ENCODE assay signal across 9 mouse cellular contexts in the genomic region with DNA sequence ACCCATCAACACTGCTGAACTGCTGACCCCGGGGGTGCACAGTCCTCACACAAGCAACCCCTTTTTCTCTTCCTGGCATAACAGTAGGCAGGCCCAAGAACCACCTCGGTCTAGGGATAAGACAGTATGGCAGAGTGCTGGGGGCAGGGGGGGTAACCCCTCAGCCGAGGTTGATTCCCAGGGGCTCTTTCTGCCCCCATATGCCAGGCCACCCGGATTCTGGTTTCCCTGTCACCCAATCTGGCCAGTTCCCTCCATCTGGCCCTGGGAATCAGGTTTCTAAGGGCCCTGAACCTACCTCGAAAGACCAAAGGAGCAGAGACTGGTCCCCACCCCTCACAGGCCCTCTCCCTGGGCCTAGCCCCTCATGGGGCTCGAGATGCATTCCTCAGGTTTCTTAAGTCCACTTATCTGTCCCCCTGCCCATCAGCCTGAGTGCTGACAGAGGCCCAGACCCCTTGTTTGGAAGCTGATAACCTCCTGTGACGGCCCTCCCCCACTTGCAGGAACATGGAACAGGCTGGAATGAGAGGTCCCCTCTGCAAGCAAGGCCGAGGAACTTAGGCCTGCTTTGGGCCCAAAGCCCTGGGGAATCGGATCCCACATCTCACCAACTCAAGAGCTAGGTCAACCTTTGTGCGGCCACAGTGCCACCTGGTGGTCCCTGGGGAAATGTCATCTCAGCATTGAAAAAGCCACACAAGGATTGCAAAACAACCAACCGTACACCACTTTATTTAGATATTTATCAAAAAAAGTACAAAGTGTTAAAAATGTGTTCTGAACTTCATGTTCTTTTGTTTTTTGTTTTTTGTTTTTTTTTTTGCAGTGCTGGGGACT. TPM values are rescaled to one million over a fixed set of nuclear protein-coding genes. Genes with fewer than 3 reads are reported as not detected.
DNase-seq lines count a peak whose midpoint lies in the region; ATAC-seq and TF ChIP-seq lines count a peak whose summit lies in the region.
"Had no signal": no experiment of that assay in that cellular context is flagged by ENCODE, and none has a peak within 500 bp of the region (broad histone marks: within the 10 kb centered on the region; RNA-seq: fewer than 3 reads in every experiment).

No protein-coding gene starts in this region.

- peaks cover 41% of the 10 kb centered on the region for H3K27me3 ChIP-seq in liver, embryonic 14.5 days (ENCODE audit: control insufficient read depth, insufficient read depth, low read length)

- peak; percentile 92 for DNase-seq in CD4-positive, CD25-positive, alpha-beta regulatory T cell, adult 2 months (ENCODE audit: low read depth, low spot score)
- peak; percentile 84 to 86 for DNase-seq in adrenal gland, adult 18-20 months (ENCODE audit: low spot score in 2 of 2)
- peak; percentile 86 for DNase-seq in embryo, embryonic 11 days
- DNase-seq in heart, adult 8-10 months (ENCODE audit: low spot score): peak; percentile 79
- DNase-seq in kidney, postnatal 36 days: peak; percentile 86 to 94
- peak; percentile 64 to 76 (median 67) for DNase-seq in liver, embryonic 14.5 days (ENCODE audit: low read depth in 3 of 3, low spot score in 3 of 3)
- DNase-seq in retina, postnatal 7 days (ENCODE audit: low read depth, low spot score): peak; percentile 80
- DNase-seq in urinary bladder, adult 18-20 months (ENCODE audit: low spot score in 2 of 2): peak; percentile 70 to 84

- H3K27ac ChIP-seq in liver, embryonic 14.5 days: no peak overlapping the region

- H3K4me1 ChIP-seq in liver, embryonic 14.5 days (replicated peaks; ENCODE audit: control insufficient read depth in 2 of 2, insufficient read depth in 2 of 2, low read length in 1 of 2): peaks cover 0 to 8% of the 10 kb centered on the region in 2 experiments; a peak in 1 of 4 replicates

- no peaks in the 10 kb centered on the region for H3K9me3 ChIP-seq in liver, embryonic 14.5 days (ENCODE audit: control insufficient read depth, low read length)

- 28% methylated on average over 11 of the region's 11 CpGs for WGBS in liver, embryonic 14.5 days (ENCODE audit: insufficient replicate concordance)

- TF ChIP-seq EP300 in liver, embryonic 14.5 days (IDR thresholded peaks at IDR 0.05; ENCODE audit: low read depth): no peak

- H3K36me3 ChIP-seq in liver, embryonic 14.5 days (replicated peaks; ENCODE audit: control insufficient read depth, insufficient read depth, low read depth): peaks cover 6% of the 10 kb centered on the region

- H3K4me2 ChIP-seq in liver, embryonic 14.5 days (ENCODE audit: low read depth): no peak overlapping the region

- peak; percentile 95 for TF ChIP-seq CTCF in liver, embryonic 14.5 days (IDR thresholded peaks at IDR 0.05; ENCODE audit: low read depth)

- ATAC-seq in liver, embryonic 14.5 days (ENCODE audit: insufficient read depth): no peak

- no peak overlapping the region for H3K9ac ChIP-seq in liver, embryonic 14.5 days (replicated peaks)

- H3K4me3 ChIP-seq in liver, embryonic 14.5 days (ENCODE audit: insufficient read depth in 1 of 2, low read depth in 2 of 2, low read length in 2 of 2): no peak overlapping the region

RNA-seq across cellular contexts. Expression of a gene that starts 2.1 kb away (rescaled TPM):
- total RNA-seq in adrenal gland, adult 18-20 months (2021): 10 to 100 TPM; 28.5 to 30.7 TPM
- total RNA-seq in heart, adult 8-10 months (2022): 10 to 100 TPM; 11.5 to 16.0 (median 13.9) TPM
- polyA plus RNA-seq in liver, embryonic 14.5 days (2012; rRNA removed): 59.0 and 59.7 TPM in 2 replicates
- polyA plus RNA-seq in liver, embryonic 14.5 days (2014; fragmentation: Nextera tagmentation; extraction: Ambion mirVana): 10.6 and 11.4 TPM in 2 replicates

RNA-seq across cellular contexts. Expression of a gene that starts 4.5 kb away (rescaled TPM):
- total RNA-seq in adrenal gland, adult 18-20 months (2021): not detected
- total RNA-seq in heart, adult 8-10 months (2022): not detected
- 0.08 TPM in 1 of 2 replicates, not detected in the other for polyA plus RNA-seq in liver, embryonic 14.5 days (2012; rRNA removed)
- polyA plus RNA-seq in liver, embryonic 14.5 days (2014; fragmentation: Nextera tagmentation; extraction: Ambion mirVana): not detected in 2 replicates
- polyA plus RNA-seq: liver, embryonic 16.5 days had no signal

RNA-seq across cellular contexts. Expression of a gene that starts 36.4 kb away (rescaled TPM):
- 10 to 100 TPM; 75.4 to 86.4 TPM for total RNA-seq in adrenal gland, adult 18-20 months (2021)
- 10 to 100 TPM; 70.7 to 85.5 (median 82.4) TPM for total RNA-seq in heart, adult 8-10 months (2022)
- 17.1 and 25.2 TPM in 2 replicates for polyA plus RNA-seq in liver, embryonic 14.5 days (2012; rRNA removed)
- 15.0 and 16.7 TPM in 2 replicates for polyA plus RNA-seq in liver, embryonic 14.5 days (2014; fragmentation: Nextera tagmentation; extraction: Ambion mirVana)
